Comparison of ENCODE assay signal across 8 mouse cellular contexts in the genomic region with DNA sequence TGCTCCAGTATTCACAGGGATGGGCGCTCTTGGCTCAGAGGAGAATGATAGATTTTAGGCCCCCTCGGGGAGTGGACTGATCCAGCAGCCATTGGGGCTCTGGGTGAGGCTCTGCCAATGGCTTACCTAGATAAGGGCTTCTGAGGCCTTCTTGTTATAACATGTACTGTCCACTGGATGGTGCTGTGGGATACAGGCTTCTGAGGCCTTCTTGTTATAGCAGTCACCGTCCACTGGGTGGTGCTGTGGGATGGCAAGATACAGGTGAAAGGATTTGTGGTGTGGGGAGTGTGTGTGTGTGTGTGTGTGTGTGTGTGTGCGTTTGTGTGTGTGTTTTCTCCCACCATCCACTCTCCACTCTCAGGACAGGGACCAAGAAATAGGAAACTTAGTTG.
DNase-seq lines count a peak whose midpoint lies in the region; ATAC-seq and TF ChIP-seq lines count a peak whose summit lies in the region.

No protein-coding gene starts in this region.

- no peak overlapping the region for H3K4me2 ChIP-seq in forebrain, embryonic 11.5 days (ENCODE audit: low read depth, low read length, severe bottlenecking)
- H3K4me2 ChIP-seq in lung, embryonic 15.5 days = no peak overlapping the region

- intact Hi-C loops in heart, postnatal 14 days (cut with DNase I) = loop anchor here (1.0 to 2.0 kb wide), 5 partner anchors 15 to 127 kb away; no protein-coding TSS in a partner anchor

- no peak for TF ChIP-seq POLR2A in ES-Bruce4 (IDR thresholded peaks at IDR 0.05; ENCODE audit: insufficient read depth, low read length)

- peak overlapping the region; percentile 79 for H3K27ac ChIP-seq in ES-Bruce4 (ENCODE audit: insufficient read depth, low read length)
- H3K27ac ChIP-seq in forebrain, embryonic 11.5 days (ENCODE audit: low read depth, low read length) = peak overlapping the region; percentile 42; the same call in 1 of the 2 replicates
- peak overlapping the region; percentile 47 for H3K27ac ChIP-seq in lung, embryonic 15.5 days

- no peaks in the 10 kb centered on the region for H3K9me3 ChIP-seq in ES-Bruce4 (replicated peaks; ENCODE audit: control insufficient read depth, insufficient read depth, low read length, poor library complexity, severe bottlenecking)
- H3K9me3 ChIP-seq in forebrain, embryonic 11.5 days (ENCODE audit: control insufficient read depth, low read length) = no peaks in the 10 kb centered on the region
- no peaks in the 10 kb centered on the region for H3K9me3 ChIP-seq in lung, embryonic 15.5 days

- no peaks in the 10 kb centered on the region for H3K36me3 ChIP-seq in ES-Bruce4 (ENCODE audit: control insufficient read depth, insufficient read depth, low read length, poor library complexity, severe bottlenecking)
- H3K36me3 ChIP-seq in forebrain, embryonic 11.5 days (ENCODE audit: control insufficient read depth, insufficient read depth, low read length) = no peaks in the 10 kb centered on the region
- no peaks in the 10 kb centered on the region for H3K36me3 ChIP-seq in lung, embryonic 15.5 days

- H3K4me1 ChIP-seq in ES-Bruce4 (ENCODE audit: control insufficient read depth, insufficient read depth, low read length) = peaks cover 16% of the 10 kb centered on the region
- peaks cover 17% of the 10 kb centered on the region for H3K4me1 ChIP-seq in forebrain, embryonic 11.5 days (replicated peaks; ENCODE audit: control insufficient read depth, insufficient read depth, low read length)
- peaks cover 50% of the 10 kb centered on the region for H3K4me1 ChIP-seq in lung, embryonic 15.5 days

- TF ChIP-seq CTCF in ES-Bruce4 (IDR thresholded peaks at IDR 0.05; ENCODE audit: low read depth, low read length) = peak; percentile 100

- ATAC-seq in forebrain, embryonic 11.5 days (replicated peaks; ENCODE audit: low FRiP score) = peak; percentile 65
- ATAC-seq in lung, embryonic 15.5 days (ENCODE audit: borderline replicate concordance, extremely low read depth, low FRiP score, low TSS enrichment) = no peak; the same call in 1 of the 2 replicates

- WGBS in forebrain, embryonic 11.5 days = 2% methylated on average over 4 of the region's 4 CpGs
- WGBS in large intestine, adult 2 months = 4% methylated on average over 4 of the region's 4 CpGs
- WGBS in lung, embryonic 15.5 days = 3% methylated on average over 4 of the region's 4 CpGs

- peak; percentile 73; the same call in 1 of the 2 replicates for TF ChIP-seq EP300 in ES-Bruce4 (IDR thresholded peaks at IDR 0.05; ENCODE audit: insufficient read depth, low read depth, low read length)

- no peak overlapping the region for H3K4me3 ChIP-seq in ES-Bruce4 (ENCODE audit: low read depth, low read length)
- no peak overlapping the region for H3K4me3 ChIP-seq in forebrain, embryonic 11.5 days (ENCODE audit: low read depth, low read length)
- H3K4me3 ChIP-seq in lung, embryonic 15.5 days = no peak overlapping the region

- peak; percentile 79 for DNase-seq in c-Kit-negative CD71-positive TER-119-positive erythroid progenitor cells, embryonic 14.5 days (ENCODE audit: low read depth, low spot score)
- DNase-seq in forebrain, embryonic 11.5 days (ENCODE audit: low spot score) = peak; percentile 93
- DNase-seq in heart, postnatal 14 days = peak; percentile 87
- DNase-seq in large intestine, adult 2 months (ENCODE audit: low read depth, low spot score) = peak; percentile 79
- peak; percentile 53 for DNase-seq in ovary, postnatal 10 days (ENCODE audit: low spot score)
- DNase-seq in thymus, postnatal 14 days = peak; percentile 82

- no peaks in the 10 kb centered on the region for H3K27me3 ChIP-seq in ES-Bruce4 (ENCODE audit: control insufficient read depth, insufficient read depth, low read length, poor library complexity, severe bottlenecking)
- no peaks in the 10 kb centered on the region for H3K27me3 ChIP-seq in forebrain, embryonic 11.5 days (ENCODE audit: control insufficient read depth, insufficient read depth, low read length)
- no peaks in the 10 kb centered on the region for H3K27me3 ChIP-seq in lung, embryonic 15.5 days

- H3K9ac ChIP-seq in ES-Bruce4 (ENCODE audit: low read depth, poor library complexity, severe bottlenecking) = no peak overlapping the region
- H3K9ac ChIP-seq in forebrain, embryonic 11.5 days (ENCODE audit: low read length) = no peak overlapping the region
- H3K9ac ChIP-seq in lung, embryonic 15.5 days = no peak overlapping the region
